Mouse (Mus musculus) kidney, adult 18-20 months (tissue): ENCODE measurements around the gene Cldnd2.

Source experiments
- DNase-seq: peaks from one replicate; pipeline ENCODE4 v3.0.0; 2021

Gene Cldnd2

GRCm38 (mm10) chr7:43448246-43448645 is 7.7 kb downstream of the Cldnd2 start:
- peak; percentile 45 for DNase-seq

- DNase-seq, result no peak
Observed at GRCm38 (mm10) chr7:43449811-43450210, 9.2 kb downstream of the Cldnd2 start.

- no peak for DNase-seq
Observed at GRCm38 (mm10) chr7:43451726-43452125, 11.1 kb downstream of the Cldnd2 start.

GRCm38 (mm10) chr7:43452609-43453008 is 12.0 kb downstream of the Cldnd2 start:
- no peak for DNase-seq

- DNase-seq, result peak; percentile 73
Observed at GRCm38 (mm10) chr7:43453599-43454355, 13.2 kb downstream of the Cldnd2 start.

GRCm38 (mm10) chr7:43454371-43454770 is 13.8 kb downstream of the Cldnd2 start:
- peak; percentile 43 for DNase-seq

- no peak for DNase-seq
Observed at GRCm38 (mm10) chr7:43462851-43463250, 22.3 kb downstream of the Cldnd2 start, which contains the start of gene Vsig10l. Gene Vsig10l (plus strand): TSS chr7:43463151.

GRCm38 (mm10) chr7:43463976-43464375 is 23.4 kb downstream of the Cldnd2 start:
- no peak for DNase-seq

GRCm38 (mm10) chr7:43464864-43465343 is 24.3 kb downstream of the Cldnd2 start:
- DNase-seq, result no peak

- DNase-seq, result peak; percentile 93
Observed at GRCm38 (mm10) chr7:43465344-43466098, 24.9 kb downstream of the Cldnd2 start.

GRCm38 (mm10) chr7:43466099-43466694 is 25.6 kb downstream of the Cldnd2 start:
- peak; percentile 85 for DNase-seq

GRCm38 (mm10) chr7:43470373-43470772 is 29.8 kb downstream of the Cldnd2 start:
- peak; percentile 55 for DNase-seq

GRCm38 (mm10) chr7:43475706-43476105 is 35.1 kb downstream of the Cldnd2 start:
- no peak for DNase-seq

- no peak for DNase-seq
Observed at GRCm38 (mm10) chr7:43476376-43476775, 35.8 kb downstream of the Cldnd2 start.

GRCm38 (mm10) chr7:43481191-43481590 is 40.6 kb downstream of the Cldnd2 start:
- no peak for DNase-seq

GRCm38 (mm10) chr7:43482090-43482716 is 41.6 kb downstream of the Cldnd2 start:
- no peak for DNase-seq

- DNase-seq, result no peak
Observed at GRCm38 (mm10) chr7:43483236-43483635, 42.7 kb downstream of the Cldnd2 start.

- DNase-seq, result no peak
Observed at GRCm38 (mm10) chr7:43488646-43489045, 48.1 kb downstream of the Cldnd2 start.

- DNase-seq, result no peak
Observed at GRCm38 (mm10) chr7:43489631-43490125, 49.1 kb downstream of the Cldnd2 start, which contains the start of gene Iglon5. Gene Iglon5 (minus strand): TSS chr7:43490075.

- DNase-seq, result no peak
Observed at GRCm38 (mm10) chr7:43490182-43490584, 49.6 kb downstream of the Cldnd2 start.

GRCm38 (mm10) chr7:43490861-43491260 is 50.3 kb downstream of the Cldnd2 start:
- no peak for DNase-seq
